Mouse (Mus musculus): ENCODE results near the gene Gm49387.
"Not testable (repeated sequence)": the region's sequence is repeated elsewhere in the genome, so short reads cannot be mapped to it uniquely, and the experiment has no call there.

Gene Gm49387

GRCm38 (mm10) chr14:31630677-31631076 lies 10.0 kb downstream of the Gm49387 start:
- no peak for DNase-seq (ENCODE audit: low spot score)

- no peak for DNase-seq (ENCODE audit: low spot score)
These were observed 17.9 kb downstream of the Gm49387 start for GRCm38 (mm10) chr14:31622748-31623147.

GRCm38 (mm10) chr14:31620591-31621223 lies 20.0 kb downstream of the Gm49387 start:
- DNase-seq (ENCODE audit: low spot score) = no peak

- DNase-seq (ENCODE audit: low spot score) = no peak
These were observed 22.7 kb downstream of the Gm49387 start for GRCm38 (mm10) chr14:31617997-31618396.

GRCm38 (mm10) chr14:31617204-31617603 lies 23.5 kb downstream of the Gm49387 start:
- no peak for DNase-seq (ENCODE audit: low spot score)

- DNase-seq (ENCODE audit: low spot score) = no peak
These were observed 27.0 kb downstream of the Gm49387 start for GRCm38 (mm10) chr14:31613671-31614070.

GRCm38 (mm10) chr14:31611986-31612385 lies 28.7 kb downstream of the Gm49387 start:
- no peak for DNase-seq (ENCODE audit: low spot score)

- no peak for DNase-seq (ENCODE audit: low spot score)
These were observed 35.2 kb downstream of the Gm49387 start for GRCm38 (mm10) chr14:31605514-31605913.

GRCm38 (mm10) chr14:31604916-31605315 lies 35.8 kb downstream of the Gm49387 start:
- DNase-seq (ENCODE audit: low spot score) = peak; percentile 14

GRCm38 (mm10) chr14:31602616-31602979 lies 38.1 kb downstream of the Gm49387 start:
- not testable (repeated sequence) for DNase-seq (ENCODE audit: low spot score)

GRCm38 (mm10) chr14:31601908-31602615 lies 38.6 kb downstream of the Gm49387 start:
- no peak for DNase-seq (ENCODE audit: low spot score)

GRCm38 (mm10) chr14:31597446-31597845 lies 43.2 kb downstream of the Gm49387 start:
- DNase-seq (ENCODE audit: low spot score) = no peak

- DNase-seq (ENCODE audit: low spot score) = no peak
These were observed 44.3 kb downstream of the Gm49387 start for GRCm38 (mm10) chr14:31596408-31596807.

- DNase-seq (ENCODE audit: low spot score) = no peak
These were observed 46.0 kb downstream of the Gm49387 start for GRCm38 (mm10) chr14:31594693-31595092.

- DNase-seq (ENCODE audit: low spot score) = no peak
These were observed 47.6 kb downstream of the Gm49387 start for GRCm38 (mm10) chr14:31593036-31593435.

GRCm38 (mm10) chr14:31591243-31591642 lies 49.4 kb downstream of the Gm49387 start, which contains the start of gene Colq:
Gene Colq (minus strand): TSS chr14:31591343.
- DNase-seq (ENCODE audit: low spot score) = no peak

- no peak for DNase-seq (ENCODE audit: low spot score)
These were observed 54.2 kb downstream of the Gm49387 start for GRCm38 (mm10) chr14:31586451-31586850.

- DNase-seq (ENCODE audit: low spot score) = no peak
These were observed 57.6 kb downstream of the Gm49387 start for GRCm38 (mm10) chr14:31583082-31583481.

- DNase-seq (ENCODE audit: low spot score) = no peak
These were observed 62.5 kb downstream of the Gm49387 start for GRCm38 (mm10) chr14:31577966-31578735.

- no peak for DNase-seq (ENCODE audit: low spot score)
These were observed 63.6 kb downstream of the Gm49387 start for GRCm38 (mm10) chr14:31576846-31577697.

GRCm38 (mm10) chr14:31575866-31576265 lies 64.8 kb downstream of the Gm49387 start:
- DNase-seq (ENCODE audit: low spot score) = no peak

All from retina, embryonic 14.5 days (tissue).